Mouse (Mus musculus) MEL (cell line): Measurements from ENCODE around the gene Mkln1. TPM values are rescaled to one million over a fixed set of nuclear protein-coding genes. Genes with fewer than 3 reads are reported as not detected.

Experiments
- DNase-seq: peaks from one replicate; pipeline ENCODE4 v3.0.0; 2011; ENCODE audit warnings: low read depth, low spot score
- H3K27ac ChIP-seq: 2 replicates; pipeline ENCODE4 v1.5.1; 2012; ENCODE audit warnings: low read depth, mild to moderate bottlenecking, control low read depth, low read length, moderate library complexity; ENCODE audit not compliant: control insufficient read depth
- H3K27me3 ChIP-seq, 2 experiments: fragments of 150-350 bp in 1 of 2; sonication (generic) in 1 of 2; 2 replicates each; pipeline ENCODE4 v1.6.1; 2012; ENCODE audit warnings: low read length in 2 of 2, mild to moderate bottlenecking in 2 of 2, improper control_type of control experiment in 1 of 2, moderate library complexity in 1 of 2; ENCODE audit not compliant: insufficient read depth in 2 of 2, control insufficient read depth in 1 of 2
- H3K36me3 ChIP-seq, 2 experiments: 2 replicates each; pipeline ENCODE4 v1.6.1; 2012 to 2014; ENCODE audit warnings: low read length in 2 of 2, improper control_type of control experiment in 1 of 2, inconsistent platforms in 1 of 2, mild to moderate bottlenecking in 1 of 2; ENCODE audit not compliant: insufficient read depth in 2 of 2, control insufficient read depth in 1 of 2
- H3K4me1 ChIP-seq, 2 experiments: fragments of 150-350 bp in 1 of 2; sonication (generic) in 1 of 2; 2 replicates each; pipeline ENCODE4 v1.6.1; 2012; ENCODE audit warnings: low read length in 2 of 2, improper control_type of control experiment in 1 of 2, mild to moderate bottlenecking in 1 of 2; ENCODE audit not compliant: insufficient read depth in 2 of 2, control insufficient read depth in 1 of 2
- H3K4me3 ChIP-seq, 2 experiments: fragments of 150-350 bp in 1 of 2; sonication (generic) in 1 of 2; 2 replicates each; pipeline ENCODE4 v1.5.1; 2012; ENCODE audit warnings: low read depth in 2 of 2, low read length in 2 of 2, mild to moderate bottlenecking in 2 of 2, moderate library complexity in 2 of 2, control low read depth in 1 of 2, improper control_type of control experiment in 1 of 2; ENCODE audit not compliant: control insufficient read depth in 1 of 2, insufficient read depth in 1 of 2
- H3K79me2 ChIP-seq: 2 replicates; pipeline ENCODE4 v1.6.1; 2012; ENCODE audit warnings: mild to moderate bottlenecking, low read length, moderate library complexity; ENCODE audit not compliant: control insufficient read depth, poor library complexity, insufficient read depth
- H3K9ac ChIP-seq: 2 replicates; pipeline ENCODE4 v1.6.1; 2012; ENCODE audit warnings: low read depth, mild to moderate bottlenecking, control low read depth, low read length, moderate library complexity; ENCODE audit not compliant: control insufficient read depth, poor library complexity, severe bottlenecking
- H3K9me3 ChIP-seq: fragments of 150-350 bp; sonication (generic); replicated peaks from 2 replicates; pipeline ENCODE4 v1.6.1; 2012; ENCODE audit warnings: mild to moderate bottlenecking, low read length, improper control_type of control experiment, moderate library complexity; ENCODE audit not compliant: insufficient read depth
- BHLHE40 ChIP-seq: IDR thresholded peaks from 2 replicates; pipeline ENCODE4 v1.6.1; 2012; ENCODE audit warnings: low read depth, mild to moderate bottlenecking, inconsistent platforms, low read length, improper control_type of control experiment, borderline replicate concordance
- CHD1 ChIP-seq: IDR thresholded peaks from 2 replicates; pipeline ENCODE4 v1.6.1; 2012; ENCODE audit warnings: low read depth, mild to moderate bottlenecking, inconsistent platforms, low read length, improper control_type of control experiment
- CHD2 ChIP-seq: IDR thresholded peaks from 2 replicates; pipeline ENCODE4 v1.6.1; 2011; ENCODE audit warnings: low read length, improper control_type of control experiment
- CTCF ChIP-seq, 3 experiments: IDR thresholded peaks in 2 of 3; conservative IDR thresholded peaks in 1 of 3; 2 replicates each; pipeline ENCODE4 v1.5.1; 2011 to 2012; ENCODE audit warnings: low read length in 3 of 3, low read depth in 2 of 3, mild to moderate bottlenecking in 2 of 3, improper control_type of control experiment in 1 of 3, inconsistent platforms in 1 of 3, mixed read lengths in 1 of 3, moderate library complexity in 1 of 3; ENCODE audit not compliant: control insufficient read depth in 1 of 3, insufficient read depth in 1 of 3, poor library complexity in 1 of 3, severe bottlenecking in 1 of 3
- E2F4 ChIP-seq: IDR thresholded peaks from 2 replicates; pipeline ENCODE4 v1.6.1; 2011; ENCODE audit warnings: low read depth, low read length, improper control_type of control experiment, borderline replicate concordance
- ELF1 ChIP-seq: IDR thresholded peaks from 2 replicates; pipeline ENCODE4 v1.6.1; 2014; ENCODE audit warnings: low read depth, mild to moderate bottlenecking, inconsistent platforms, low read length, improper control_type of control experiment, moderate library complexity
- EP300 ChIP-seq, 2 experiments: IDR thresholded peaks; 2 replicates each; pipeline ENCODE4 v1.6.1; 2011; ENCODE audit warnings: improper control_type of control experiment in 2 of 2, low read length in 2 of 2, low read depth in 1 of 2, mild to moderate bottlenecking in 1 of 2
- ETS1 ChIP-seq: IDR thresholded peaks from 2 replicates; pipeline ENCODE4 v1.6.1; 2012; ENCODE audit warnings: low read depth, mild to moderate bottlenecking, inconsistent platforms, low read length, improper control_type of control experiment, moderate library complexity
- GABPA ChIP-seq: IDR thresholded peaks from 2 replicates; pipeline ENCODE4 v1.6.1; 2012; ENCODE audit warnings: low read depth, mild to moderate bottlenecking, inconsistent platforms, low read length, improper control_type of control experiment, moderate library complexity
- GATA1 ChIP-seq: IDR thresholded peaks from 2 replicates; pipeline ENCODE4 v1.6.1; 2011; ENCODE audit warnings: low read depth, low read length, improper control_type of control experiment
- HCFC1 ChIP-seq: IDR thresholded peaks from 2 replicates; pipeline ENCODE4 v1.6.1; 2012; ENCODE audit warnings: low read depth, mild to moderate bottlenecking, inconsistent platforms, low read length, improper control_type of control experiment, moderate library complexity
- JUND ChIP-seq: IDR thresholded peaks from 2 replicates; pipeline ENCODE4 v1.6.1; 2011; ENCODE audit warnings: low read depth, mild to moderate bottlenecking, improper control_type of control experiment, low read length
- KAT2A ChIP-seq: conservative IDR thresholded peaks from 2 replicates; pipeline ENCODE4 v1.6.1; 2012; ENCODE audit warnings: low read depth, low read length, improper control_type of control experiment, inconsistent platforms
- MAFK ChIP-seq: IDR thresholded peaks from 2 replicates; pipeline ENCODE4 v1.6.1; 2011; ENCODE audit warnings: low read depth, mild to moderate bottlenecking, low read length, improper control_type of control experiment, borderline replicate concordance
- MAX ChIP-seq: IDR thresholded peaks from 2 replicates; pipeline ENCODE4 v1.6.1; 2011; ENCODE audit warnings: low read length, improper control_type of control experiment
- MAZ ChIP-seq: IDR thresholded peaks from 2 replicates; pipeline ENCODE4 v1.6.1; 2012; ENCODE audit warnings: low read depth, mild to moderate bottlenecking, inconsistent platforms, low read length, improper control_type of control experiment
- MEF2A ChIP-seq: IDR thresholded peaks from 2 replicates; pipeline ENCODE4 v1.6.1; 2014; ENCODE audit warnings: low read depth, mild to moderate bottlenecking, inconsistent platforms, low read length, improper control_type of control experiment; ENCODE audit not compliant: poor library complexity, insufficient replicate concordance, severe bottlenecking; ENCODE audit errors: extremely low read depth
- MYB ChIP-seq: IDR thresholded peaks from 2 replicates; pipeline ENCODE4 v1.6.1; 2011; ENCODE audit warnings: mild to moderate bottlenecking, low read depth, low read length, improper control_type of control experiment
- MYC ChIP-seq: IDR thresholded peaks from 2 replicates; pipeline ENCODE4 v1.6.1; 2011; ENCODE audit warnings: low read depth, mild to moderate bottlenecking, low read length, improper control_type of control experiment, moderate library complexity
- NELFE ChIP-seq: IDR thresholded peaks from 2 replicates; pipeline ENCODE4 v1.6.1; 2011; ENCODE audit warnings: low read depth, low read length, improper control_type of control experiment
- NRF1 ChIP-seq: IDR thresholded peaks from 2 replicates; pipeline ENCODE4 v1.6.1; 2014; ENCODE audit warnings: low read depth, mild to moderate bottlenecking, inconsistent platforms, low read length, improper control_type of control experiment, moderate library complexity; ENCODE audit not compliant: poor library complexity, insufficient read depth, severe bottlenecking
- POLR2A ChIP-seq, 2 experiments: IDR thresholded peaks; 2 replicates each; pipeline ENCODE4 v1.6.1; 2011 to 2012; ENCODE audit warnings: low read length in 2 of 2, mild to moderate bottlenecking in 2 of 2, control low read depth in 1 of 2, improper control_type of control experiment in 1 of 2, low read depth in 1 of 2, moderate library complexity in 1 of 2; ENCODE audit not compliant: control insufficient read depth in 1 of 2, insufficient read depth in 1 of 2, poor library complexity in 1 of 2
- POLR2AphosphoS2 ChIP-seq: IDR thresholded peaks from 2 replicates; pipeline ENCODE4 v1.6.1; 2011; ENCODE audit warnings: low read length, improper control_type of control experiment
- POLR2AphosphoS5 ChIP-seq: IDR thresholded peaks from 2 replicates; pipeline ENCODE4 v1.6.1; 2012; ENCODE audit warnings: low read depth, borderline replicate concordance, mild to moderate bottlenecking, inconsistent platforms, low read length, moderate library complexity, mixed read lengths
- RAD21 ChIP-seq: IDR thresholded peaks from 2 replicates; pipeline ENCODE4 v1.6.1; 2011; ENCODE audit warnings: mild to moderate bottlenecking, low read depth, low read length, improper control_type of control experiment
- RCOR1 ChIP-seq: IDR thresholded peaks from 2 replicates; pipeline ENCODE4 v1.6.1; 2012; ENCODE audit warnings: low read depth, mild to moderate bottlenecking, inconsistent platforms, low read length, improper control_type of control experiment
- SIN3A ChIP-seq: IDR thresholded peaks from 2 replicates; pipeline ENCODE4 v1.6.1; 2012; ENCODE audit warnings: low read length, improper control_type of control experiment, inconsistent platforms
- SMC3 ChIP-seq: IDR thresholded peaks from 2 replicates; pipeline ENCODE4 v1.6.1; 2011; ENCODE audit warnings: low read depth, low read length, improper control_type of control experiment
- TAL1 ChIP-seq: IDR thresholded peaks from 2 replicates; pipeline ENCODE4 v1.6.1; 2012; ENCODE audit warnings: mild to moderate bottlenecking, inconsistent platforms, low read length, moderate library complexity, mixed read lengths
- TBP ChIP-seq: IDR thresholded peaks from 2 replicates; pipeline ENCODE4 v1.8.0; 2011; ENCODE audit warnings: low read depth, low read length, improper control_type of control experiment
- TCF12 ChIP-seq: IDR thresholded peaks from 2 replicates; pipeline ENCODE4 v1.6.1; 2014; ENCODE audit warnings: low read depth, mild to moderate bottlenecking, inconsistent platforms, low read length, improper control_type of control experiment, moderate library complexity
- UBTF ChIP-seq: IDR thresholded peaks from 2 replicates; pipeline ENCODE4 v1.6.1; 2012; ENCODE audit warnings: low read depth, mild to moderate bottlenecking, inconsistent platforms, low read length, improper control_type of control experiment, moderate library complexity, borderline replicate concordance; ENCODE audit not compliant: insufficient read depth
- USF1 ChIP-seq: IDR thresholded peaks from 2 replicates; pipeline ENCODE4 v1.6.1; 2014; ENCODE audit warnings: low read depth, mild to moderate bottlenecking, inconsistent platforms, low read length, improper control_type of control experiment, moderate library complexity
- USF2 ChIP-seq, 2 experiments: IDR thresholded peaks; 2 replicates each; pipeline ENCODE4 v1.6.1; 2011 to 2012; ENCODE audit warnings: improper control_type of control experiment in 2 of 2, low read length in 2 of 2, borderline replicate concordance in 1 of 2, inconsistent platforms in 1 of 2, low read depth in 1 of 2, mild to moderate bottlenecking in 1 of 2; ENCODE audit not compliant: insufficient read depth in 1 of 2
- ZC3H11A ChIP-seq: IDR thresholded peaks from 2 replicates; pipeline ENCODE4 v1.6.1; 2012; ENCODE audit warnings: low read depth, mild to moderate bottlenecking, inconsistent platforms, low read length, improper control_type of control experiment
- ZKSCAN1 ChIP-seq: IDR thresholded peaks from 2 replicates; pipeline ENCODE4 v1.6.1; 2012; ENCODE audit warnings: low read depth, mild to moderate bottlenecking, inconsistent platforms, low read length, improper control_type of control experiment, moderate library complexity
- ZMIZ1 ChIP-seq: IDR thresholded peaks from 2 replicates; pipeline ENCODE4 v1.6.1; 2012; ENCODE audit warnings: low read depth, mild to moderate bottlenecking, inconsistent platforms, low read length, improper control_type of control experiment, moderate library complexity
- ZNF384 ChIP-seq: IDR thresholded peaks from 2 replicates; pipeline ENCODE4 v1.6.1; 2012; ENCODE audit warnings: low read depth, mild to moderate bottlenecking, inconsistent platforms, low read length, improper control_type of control experiment
- polyA plus RNA-seq, 2 experiments: library from polyadenylated mRNA; stranded (reverse) in 1 of 2; unstranded in 1 of 2; fragments of >175 nt in 1 of 2; fragments of >200 nt in 1 of 2; gene quantifications; 2 replicates each; pipeline versions ENCODE4 v1.2.1 to v1.2.4; 2012; ENCODE audit warnings: low replicate concordance in 2 of 2, low read depth in 1 of 2; ENCODE audit not compliant: insufficient read length in 2 of 2, insufficient read depth in 1 of 2, missing spikeins in 1 of 2
- total RNA-seq: library from RNA; depleted of rRNA; stranded (reverse); fragments of 300-350 nt; gene quantifications from 2 replicates; pipeline ENCODE4 v1.2.3, GENCODE M21; 2012

The Mkln1 gene
- total and polyA plus RNA-seq, 3 experiments: 115 to 187 (median 135) TPM

- Histone ChIP-seq H3K4me1 (peaks cover 24 to 40% of the 10 kb centered on the region in 2 experiments), H3K9me3 (no peaks in the 10 kb centered on the region), H3K9ac (no peak overlapping the region; the same call in 1 of the 2 replicates), H3K27ac (peak overlapping the region; percentile 76), H3K27me3 (no peaks in the 10 kb centered on the region), H3K4me3 (peak overlapping the region in 1 of 2 experiments; percentile 87; a peak in 3 of 4 replicates), H3K36me3 (peaks cover 0 to 36% of the 10 kb centered on the region in 2 experiments; a peak in 2 of 4 replicates), H3K79me2 (peaks cover 33% of the 10 kb centered on the region)
- DNase-seq: peak; percentile 48
- TF ChIP-seq NELFE (no peak), POLR2A (IDR thresholded peaks at IDR 0.05; ENCODE audit: control insufficient read depth in 1 of 2, insufficient read depth in 1 of 2, low read depth in 1 of 2, low read length in 2 of 2, poor library complexity in 1 of 2) (no peak), RAD21 (no peak), RCOR1 (peak; percentile 84), MAFK (no peak), TBP (no peak), ZKSCAN1 (no peak), TCF12 (peak; percentile 76), GATA1 (peak; percentile 93), USF1 (no peak), SIN3A (no peak), MAX (no peak), CTCF (IDR thresholded peaks at IDR 0.05 in 2 of 3, conservative IDR thresholded peaks at IDR 0.05 in 1 of 3; ENCODE audit: control insufficient read depth in 1 of 3, insufficient read depth in 1 of 3, low read depth in 2 of 3, low read length in 3 of 3, poor library complexity in 1 of 3, severe bottlenecking in 1 of 3) (no peak), POLR2AphosphoS2 (no peak), POLR2AphosphoS5 (no peak), KAT2A (no peak; the same call in 1 of the 2 replicates), EP300 (IDR thresholded peaks at IDR 0.05; ENCODE audit: low read depth in 1 of 2, low read length in 2 of 2) (peak; percentile 88 to 89), MYB (peak; percentile 74), GABPA (no peak), TAL1 (no peak; the same call in 1 of the 2 replicates), USF2 (IDR thresholded peaks at IDR 0.05; ENCODE audit: borderline replicate concordance in 1 of 2, insufficient read depth in 1 of 2, low read depth in 1 of 2, low read length in 2 of 2) (no peak), BHLHE40 (no peak), JUND (no peak), MYC (no peak), ELF1 (no peak), ZNF384 (no peak), E2F4 (no peak), ZMIZ1 (no peak), ETS1 (peak; percentile 83), CHD1 (no peak), CHD2 (no peak), SMC3 (no peak), MEF2A (no peak), ZC3H11A (no peak), UBTF (no peak), NRF1 (no peak), MAZ (no peak), HCFC1 (peak; percentile 29)
Measured at GRCm38 (mm10) chr6:31397308-31397707, 1.2 kb upstream of the Mkln1 start.
